Mouse (Mus musculus): ENCODE results near the gene Peg10. TPM values are rescaled to one million over a fixed set of nuclear protein-coding genes. Genes with fewer than 3 reads are reported as not detected.
"Not testable (repeated sequence)": the region's sequence is repeated elsewhere in the genome, so short reads cannot be mapped to it uniquely, and the experiment has no call there.

Peg10 gene
- polyA plus RNA-seq, 1 experiment from 2014 or later = 0.49 TPM

- Histone ChIP-seq H3K27me3 (replicated peaks; ENCODE audit: insufficient read depth, low read length) (no peaks in the 10 kb centered on the region), H3K27ac (ENCODE audit: low read length) (no peak overlapping the region), H3K9me3 (ENCODE audit: low read length) (no peaks in the 10 kb centered on the region), H3K9ac (replicated peaks; ENCODE audit: low read depth) (no peak overlapping the region), H3K36me3 (ENCODE audit: insufficient read depth, low read length) (no peaks in the 10 kb centered on the region), H3K4me1 (ENCODE audit: insufficient read depth, low read depth, low read length) (no peaks in the 10 kb centered on the region), H3K4me3 (ENCODE audit: low read depth, low read length) (no peak overlapping the region), H3K4me2 (replicated peaks; ENCODE audit: low read depth, low read length) (no peak overlapping the region)
- TF ChIP-seq CTCF (IDR thresholded peaks at IDR 0.05) = no peak
- no peak for TF ChIP-seq EP300 (IDR thresholded peaks at IDR 0.05)
- DNase-seq (ENCODE audit: low spot score) (no peak), ATAC-seq (no peak)
- 94% methylated on average over 15 of the region's 16 CpGs for WGBS
These were observed 7.8 kb downstream of the Peg10 start for GRCm38 (mm10) chr6:4754886-4755285.

GRCm38 (mm10) chr6:4761415-4762142 is 14.5 kb downstream of the Peg10 start:
- WGBS = 26% methylated on average over 3 of the region's 3 CpGs
- ATAC-seq; H3K4me3 ChIP-seq (ENCODE audit: low read depth, low read length); H3K9ac ChIP-seq (replicated peaks; ENCODE audit: low read depth); H3K27ac ChIP-seq (ENCODE audit: low read length); H3K27me3 ChIP-seq (replicated peaks; ENCODE audit: insufficient read depth, low read length); DNase-seq (ENCODE audit: low spot score); H3K4me2 ChIP-seq (replicated peaks; ENCODE audit: low read depth, low read length); H3K4me1 ChIP-seq (ENCODE audit: insufficient read depth, low read depth, low read length); H3K9me3 ChIP-seq (ENCODE audit: low read length); H3K36me3 ChIP-seq (ENCODE audit: insufficient read depth, low read length): not testable (repeated sequence)

GRCm38 (mm10) chr6:4762252-4762651 is 15.1 kb downstream of the Peg10 start:
- peak; percentile 91 for ATAC-seq
- no peaks in the 10 kb centered on the region for H3K4me1 ChIP-seq (ENCODE audit: insufficient read depth, low read depth, low read length)
- H3K9me3 ChIP-seq (ENCODE audit: low read length) = no peaks in the 10 kb centered on the region
- peak; percentile 38 for DNase-seq (ENCODE audit: low spot score)
- no peak for TF ChIP-seq EP300 (IDR thresholded peaks at IDR 0.05)
- no peak for TF ChIP-seq CTCF (IDR thresholded peaks at IDR 0.05)
- H3K4me2 ChIP-seq (replicated peaks; ENCODE audit: low read depth, low read length) = no peak overlapping the region
- no peaks in the 10 kb centered on the region for H3K36me3 ChIP-seq (ENCODE audit: insufficient read depth, low read length)
- no peak overlapping the region for H3K4me3 ChIP-seq (ENCODE audit: low read depth, low read length)
- WGBS = 42% methylated on average over 2 of the region's 2 CpGs
- no peaks in the 10 kb centered on the region for H3K27me3 ChIP-seq (replicated peaks; ENCODE audit: insufficient read depth, low read length)
- H3K9ac ChIP-seq (replicated peaks; ENCODE audit: low read depth) = no peak overlapping the region
- no peak overlapping the region for H3K27ac ChIP-seq (ENCODE audit: low read length)

GRCm38 (mm10) chr6:4796281-4796680 is 49.2 kb downstream of the Peg10 start:
- no peak for TF ChIP-seq CTCF (IDR thresholded peaks at IDR 0.05)
- no peak for TF ChIP-seq EP300 (IDR thresholded peaks at IDR 0.05)
- H3K27ac ChIP-seq (ENCODE audit: low read length) = no peak overlapping the region
- no peak overlapping the region for H3K9ac ChIP-seq (replicated peaks; ENCODE audit: low read depth)
- no peak for ATAC-seq
- no peak overlapping the region for H3K4me3 ChIP-seq (ENCODE audit: low read depth, low read length)
- WGBS = 83% methylated on average over 1 of the region's 1 CpGs
- H3K27me3 ChIP-seq (replicated peaks; ENCODE audit: insufficient read depth, low read length) = no peaks in the 10 kb centered on the region
- H3K4me1 ChIP-seq (ENCODE audit: insufficient read depth, low read depth, low read length) = no peaks in the 10 kb centered on the region
- no peaks in the 10 kb centered on the region for H3K36me3 ChIP-seq (ENCODE audit: insufficient read depth, low read length)
- H3K9me3 ChIP-seq (ENCODE audit: low read length) = no peaks in the 10 kb centered on the region
- DNase-seq (ENCODE audit: low spot score) = no peak
- no peak overlapping the region for H3K4me2 ChIP-seq (replicated peaks; ENCODE audit: low read depth, low read length)

GRCm38 (mm10) chr6:4797317-4797716 is 50.2 kb downstream of the Peg10 start:
- H3K27ac ChIP-seq (ENCODE audit: low read length); H3K9ac ChIP-seq (replicated peaks; ENCODE audit: low read depth); DNase-seq (ENCODE audit: low spot score); H3K4me2 ChIP-seq (replicated peaks; ENCODE audit: low read depth, low read length); H3K9me3 ChIP-seq (ENCODE audit: low read length); H3K4me1 ChIP-seq (ENCODE audit: insufficient read depth, low read depth, low read length); H3K4me3 ChIP-seq (ENCODE audit: low read depth, low read length); H3K27me3 ChIP-seq (replicated peaks; ENCODE audit: insufficient read depth, low read length); ATAC-seq; H3K36me3 ChIP-seq (ENCODE audit: insufficient read depth, low read length): not testable (repeated sequence)

- no peaks in the 10 kb centered on the region for H3K9me3 ChIP-seq (ENCODE audit: low read length)
- H3K4me2 ChIP-seq (replicated peaks; ENCODE audit: low read depth, low read length) = no peak overlapping the region
- peak; percentile 12; the same call in 1 of the 2 replicates for ATAC-seq
- no peaks in the 10 kb centered on the region for H3K4me1 ChIP-seq (ENCODE audit: insufficient read depth, low read depth, low read length)
- H3K27ac ChIP-seq (ENCODE audit: low read length) = no peak overlapping the region
- no peaks in the 10 kb centered on the region for H3K27me3 ChIP-seq (replicated peaks; ENCODE audit: insufficient read depth, low read length)
- 15% methylated on average over 2 of the region's 2 CpGs for WGBS
- peak; percentile 11 for DNase-seq (ENCODE audit: low spot score)
- no peak overlapping the region for H3K9ac ChIP-seq (replicated peaks; ENCODE audit: low read depth)
- H3K36me3 ChIP-seq (ENCODE audit: insufficient read depth, low read length) = no peaks in the 10 kb centered on the region
- H3K4me3 ChIP-seq (ENCODE audit: low read depth, low read length) = no peak overlapping the region
- TF ChIP-seq EP300 (IDR thresholded peaks at IDR 0.05) (peak; percentile 36; the same call in 1 of the 2 replicates), CTCF (IDR thresholded peaks at IDR 0.05) (no peak)
These were observed 51.3 kb downstream of the Peg10 start for GRCm38 (mm10) chr6:4798382-4798781.

GRCm38 (mm10) chr6:4799359-4799758 is 52.3 kb downstream of the Peg10 start:
- DNase-seq (ENCODE audit: low spot score) (no peak), ATAC-seq (no peak)
- TF ChIP-seq EP300 (IDR thresholded peaks at IDR 0.05) (no peak), CTCF (IDR thresholded peaks at IDR 0.05) (peak; percentile 19)

More at GRCm38 (mm10) chr6:4799359-4799758, 52.3 kb downstream of the Peg10 start:
- no peaks in the 10 kb centered on the region for H3K36me3 ChIP-seq (ENCODE audit: insufficient read depth, low read length)
- H3K4me1 ChIP-seq (ENCODE audit: insufficient read depth, low read depth, low read length) = no peaks in the 10 kb centered on the region
- no peaks in the 10 kb centered on the region for H3K27me3 ChIP-seq (replicated peaks; ENCODE audit: insufficient read depth, low read length)
- no peak overlapping the region for H3K9ac ChIP-seq (replicated peaks; ENCODE audit: low read depth)
- no peaks in the 10 kb centered on the region for H3K9me3 ChIP-seq (ENCODE audit: low read length)
- H3K4me3 ChIP-seq (ENCODE audit: low read depth, low read length) = no peak overlapping the region
- no peak overlapping the region for H3K4me2 ChIP-seq (replicated peaks; ENCODE audit: low read depth, low read length)
- no peak overlapping the region for H3K27ac ChIP-seq (ENCODE audit: low read length)
- WGBS = 82% methylated on average over 2 of the region's 2 CpGs

Data from lung, postnatal 0 days (tissue).